Mouse (Mus musculus) midbrain, embryonic 12.5 days (tissue): ENCODE measurements around the gene Eif4e3. TPM values are rescaled to one million over a fixed set of nuclear protein-coding genes. Genes with fewer than 3 reads are reported as not detected.

Experiments
- ATAC-seq: fragments of 200-750 bp; cut with Nextera tagmentation; 2 replicates; pipeline ENCODE4 v1.8.0; 2017; ENCODE audit warnings: low read depth, moderate TSS enrichment, moderate library complexity; ENCODE audit not compliant: low FRiP score
- H3K27ac ChIP-seq: fragments of 300-500 bp; sonication (generic); replicated peaks from 2 replicates; pipeline ENCODE4 v1.5.1; 2016; ENCODE audit warnings: mild to moderate bottlenecking
- H3K27me3 ChIP-seq: fragments of 300-500 bp; sonication (generic); 2 replicates; pipeline ENCODE4 v1.6.1; 2016; ENCODE audit warnings: mild to moderate bottlenecking
- H3K36me3 ChIP-seq: fragments of 300-500 bp; sonication (generic); 2 replicates; pipeline ENCODE4 v1.6.1; 2016
- H3K4me1 ChIP-seq: fragments of 300-500 bp; sonication (generic); 2 replicates; pipeline ENCODE4 v1.6.1; 2016
- H3K4me2 ChIP-seq: fragments of 300-500 bp; sonication (generic); replicated peaks from 2 replicates; pipeline ENCODE4 v1.6.1; 2016; ENCODE audit warnings: mild to moderate bottlenecking, moderate library complexity
- H3K4me3 ChIP-seq: fragments of 300-500 bp; sonication (generic); 2 replicates; pipeline ENCODE4 v1.5.1; 2016; ENCODE audit warnings: mild to moderate bottlenecking
- H3K9ac ChIP-seq: fragments of 300-500 bp; sonication (generic); replicated peaks from 2 replicates; pipeline ENCODE4 v1.6.1; 2016; ENCODE audit warnings: mild to moderate bottlenecking, moderate library complexity
- H3K9me3 ChIP-seq: fragments of 300-500 bp; sonication (generic); 2 replicates; pipeline ENCODE4 v1.6.1; 2016; ENCODE audit warnings: mild to moderate bottlenecking
- WGBS: fragments of 180-500 bp; shearing (Covaris S2); methylation state at CpG from one replicate; pipeline ENCODE4 v1.1.7; 2016; 5-methylcytosine and 5-hydroxymethylcytosine counted together
- polyA plus RNA-seq: library from polyadenylated mRNA; unstranded; fragments of >200 nt; fragmentation: Nextera tagmentation; extraction: Ambion mirVana; gene quantifications from 2 replicates; pipeline ENCODE4 v1.2.1, GENCODE M21; 2016

Eif4e3 gene
- polyA plus RNA-seq, 1 experiment from 2014 or later: 12.5 TPM

- H3K4me2 ChIP-seq: no peak overlapping the region
- H3K9me3 ChIP-seq: no peaks in the 10 kb centered on the region
- H3K27me3 ChIP-seq: peaks cover 14% of the 10 kb centered on the region
- no peak overlapping the region for H3K27ac ChIP-seq
- no peak overlapping the region for H3K9ac ChIP-seq
- H3K36me3 ChIP-seq: no peaks in the 10 kb centered on the region
- peaks cover 22% of the 10 kb centered on the region for H3K4me1 ChIP-seq
- WGBS: 71% methylated on average over 8 of the region's 8 CpGs
- ATAC-seq: no peak
- no peak overlapping the region for H3K4me3 ChIP-seq
These were observed 46.6 kb downstream of the Eif4e3 start for GRCm38 (mm10) chr6:99619964-99620363.

DNA sequence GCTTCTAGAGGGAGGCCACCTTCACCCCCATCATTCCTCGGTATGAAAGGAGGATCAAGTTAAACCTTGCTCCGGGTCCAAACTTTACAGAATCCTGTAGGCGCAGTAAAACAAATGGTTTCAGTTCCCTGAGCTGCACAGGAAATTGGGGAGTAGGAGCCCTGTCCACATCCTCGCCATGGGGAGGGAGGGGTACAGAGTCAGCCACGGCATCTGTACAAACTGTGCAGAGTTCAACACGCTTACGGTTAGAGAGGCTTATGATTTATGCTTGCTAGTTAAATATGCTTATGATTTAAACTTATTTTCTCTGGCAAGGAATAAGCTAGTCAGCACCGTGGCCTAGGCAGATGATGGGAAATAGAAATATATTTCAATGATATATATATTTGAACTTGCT, 47.1 kb downstream of the Eif4e3 start:
- no peak for ATAC-seq
- H3K36me3 ChIP-seq: no peaks in the 10 kb centered on the region
- H3K27ac ChIP-seq: no peak overlapping the region
- no peak overlapping the region for H3K4me2 ChIP-seq
- no peaks in the 10 kb centered on the region for H3K9me3 ChIP-seq
- peaks cover 17% of the 10 kb centered on the region for H3K27me3 ChIP-seq
- H3K9ac ChIP-seq: no peak overlapping the region
- WGBS: 78% methylated on average over 8 of the region's 8 CpGs
- H3K4me3 ChIP-seq: no peak overlapping the region
- peaks cover 27% of the 10 kb centered on the region for H3K4me1 ChIP-seq

- no peak overlapping the region for H3K4me2 ChIP-seq
- H3K4me1 ChIP-seq: peaks cover 18% of the 10 kb centered on the region
- no peak overlapping the region for H3K9ac ChIP-seq
- WGBS: 57% methylated on average over 7 of the region's 7 CpGs
- no peak overlapping the region for H3K27ac ChIP-seq
- H3K27me3 ChIP-seq: peaks cover 32% of the 10 kb centered on the region
- ATAC-seq: no peak
- no peak overlapping the region for H3K4me3 ChIP-seq
- H3K36me3 ChIP-seq: no peaks in the 10 kb centered on the region
- H3K9me3 ChIP-seq: no peaks in the 10 kb centered on the region
These were observed 48.7 kb downstream of the Eif4e3 start for GRCm38 (mm10) chr6:99617867-99618266.

DNA sequence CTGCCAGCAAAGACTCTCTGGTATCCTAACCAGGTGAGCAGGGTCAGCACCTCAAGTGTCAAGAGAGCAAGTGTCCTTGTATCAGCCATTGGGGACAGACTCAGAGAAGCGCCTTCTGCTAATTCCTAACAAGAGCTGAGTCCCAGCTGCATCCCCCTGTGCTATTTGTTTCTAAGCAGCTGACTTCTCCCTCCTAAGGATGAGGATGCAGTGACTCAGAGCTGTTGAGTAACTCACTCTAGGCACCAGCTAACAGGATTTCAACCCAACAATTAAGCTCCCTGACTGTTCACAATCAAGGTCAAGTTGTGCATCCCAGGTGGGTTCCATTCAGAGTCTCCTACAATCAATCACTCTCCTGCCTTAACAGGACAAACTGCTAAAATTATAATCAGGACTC, 49.2 kb downstream of the Eif4e3 start:
- Histone ChIP-seq H3K27me3 (peaks cover 32% of the 10 kb centered on the region), H3K36me3 (no peaks in the 10 kb centered on the region), H3K4me1 (peaks cover 15% of the 10 kb centered on the region), H3K4me2 (no peak overlapping the region), H3K9me3 (no peaks in the 10 kb centered on the region), H3K27ac (no peak overlapping the region), H3K9ac (no peak overlapping the region), H3K4me3 (no peak overlapping the region)
- 48% methylated on average over 1 of the region's 1 CpGs for WGBS
- no peak for ATAC-seq

- WGBS: 11% methylated on average over 10 of the region's 10 CpGs
- Histone ChIP-seq H3K4me2 (no peak overlapping the region; the same call in 1 of the 2 replicates), H3K9ac (no peak overlapping the region), H3K9me3 (no peaks in the 10 kb centered on the region), H3K27me3 (peaks cover 38% of the 10 kb centered on the region), H3K27ac (no peak overlapping the region), H3K4me1 (peaks cover 20% of the 10 kb centered on the region), H3K36me3 (no peaks in the 10 kb centered on the region), H3K4me3 (no peak overlapping the region)
- peak; percentile 41; the same call in 1 of the 2 replicates for ATAC-seq
These were observed 51.3 kb downstream of the Eif4e3 start for GRCm38 (mm10) chr6:99615272-99615751.

DNA sequence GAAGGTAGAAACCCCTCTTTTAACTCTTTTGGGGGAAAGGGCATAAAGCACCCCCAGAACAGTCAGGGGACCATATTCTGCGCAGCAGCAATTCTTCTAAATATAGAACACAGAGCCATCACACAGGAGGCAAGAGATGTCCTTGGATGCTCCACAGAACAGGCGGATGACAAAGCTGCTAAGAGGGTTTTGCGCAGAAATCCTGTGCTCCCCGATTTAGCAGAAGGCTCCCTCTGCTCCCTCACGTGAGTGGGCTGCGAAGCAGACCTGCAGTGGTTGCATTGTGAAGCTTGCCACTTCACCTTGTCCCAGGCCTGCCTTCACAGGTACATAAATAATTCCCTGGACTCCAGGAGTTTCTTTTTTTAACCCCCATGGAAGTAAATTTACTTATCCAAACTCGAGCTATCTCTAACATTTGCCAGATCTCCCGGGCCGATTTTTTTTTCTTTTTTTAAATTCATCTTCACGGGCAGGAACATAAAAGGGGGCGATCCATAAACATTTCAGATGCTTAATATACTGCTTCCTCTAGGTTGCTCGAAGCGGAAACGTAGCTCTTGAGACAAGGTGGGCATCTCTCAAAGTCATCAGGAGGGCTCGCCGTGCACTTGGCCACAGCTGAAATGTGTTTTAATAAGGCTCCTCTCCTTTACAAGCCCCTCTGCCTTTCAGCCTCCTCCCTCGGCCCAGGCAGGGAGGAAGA, 51.9 kb downstream of the Eif4e3 start:
- H3K9ac ChIP-seq: no peak overlapping the region

GRCm38 (mm10) chr6:99611866-99612265, 54.7 kb downstream of the Eif4e3 start:
- WGBS: 68% methylated on average over 6 of the region's 6 CpGs
- no peak for ATAC-seq
- Histone ChIP-seq H3K4me1 (peaks cover 20% of the 10 kb centered on the region), H3K4me3 (no peak overlapping the region), H3K27me3 (peaks cover 39% of the 10 kb centered on the region), H3K27ac (no peak overlapping the region), H3K9ac (no peak overlapping the region), H3K9me3 (no peaks in the 10 kb centered on the region), H3K36me3 (no peaks in the 10 kb centered on the region), H3K4me2 (no peak overlapping the region)

More for the DNA sequence above, 51.9 kb downstream of the Eif4e3 start:
- no peak overlapping the region for H3K27ac ChIP-seq
- H3K36me3 ChIP-seq: no peaks in the 10 kb centered on the region
- ATAC-seq: no peak
- H3K27me3 ChIP-seq: peaks cover 42% of the 10 kb centered on the region
- peaks cover 20% of the 10 kb centered on the region for H3K4me1 ChIP-seq
- H3K4me3 ChIP-seq: no peak overlapping the region
- 62% methylated on average over 17 of the region's 17 CpGs for WGBS
- H3K4me2 ChIP-seq: no peak overlapping the region; the same call in 1 of the 2 replicates
- H3K9me3 ChIP-seq: no peaks in the 10 kb centered on the region

GRCm38 (mm10) chr6:99610454-99611427, 55.8 kb downstream of the Eif4e3 start:
- Histone ChIP-seq H3K9me3 (no peaks in the 10 kb centered on the region), H3K4me3 (no peak overlapping the region), H3K27me3 (peaks cover 33% of the 10 kb centered on the region), H3K4me1 (peaks cover 18% of the 10 kb centered on the region), H3K27ac (no peak overlapping the region), H3K36me3 (no peaks in the 10 kb centered on the region), H3K9ac (no peak overlapping the region), H3K4me2 (no peak overlapping the region)
- WGBS: 63% methylated on average over 14 of the region's 14 CpGs
- ATAC-seq: no peak

- no peak overlapping the region for H3K27ac ChIP-seq
- H3K27me3 ChIP-seq: peaks cover 13% of the 10 kb centered on the region
- no peaks in the 10 kb centered on the region for H3K36me3 ChIP-seq
- H3K4me2 ChIP-seq: no peak overlapping the region
- H3K9ac ChIP-seq: no peak overlapping the region
- H3K4me3 ChIP-seq: no peak overlapping the region
- WGBS: 56% methylated on average over 7 of the region's 7 CpGs
- no peak for ATAC-seq
- H3K9me3 ChIP-seq: no peaks in the 10 kb centered on the region
- peaks cover 5% of the 10 kb centered on the region; the same call in 1 of the 2 replicates for H3K4me1 ChIP-seq
These were observed 60.5 kb downstream of the Eif4e3 start for GRCm38 (mm10) chr6:99606079-99606478.

GRCm38 (mm10) chr6:99604758-99605157, 61.8 kb downstream of the Eif4e3 start:
- ATAC-seq: no peak
- H3K9ac ChIP-seq: no peak overlapping the region
- no peaks in the 10 kb centered on the region for H3K9me3 ChIP-seq
- no peak overlapping the region for H3K4me2 ChIP-seq
- H3K36me3 ChIP-seq: no peaks in the 10 kb centered on the region
- no peak overlapping the region for H3K27ac ChIP-seq
- no peak overlapping the region for H3K4me3 ChIP-seq
- H3K27me3 ChIP-seq: peaks cover 9% of the 10 kb centered on the region; the same call in 1 of the 2 replicates
- H3K4me1 ChIP-seq: peaks cover 1% of the 10 kb centered on the region
- 80% methylated on average over 2 of the region's 2 CpGs for WGBS

- Histone ChIP-seq H3K4me1 (peaks cover 11% of the 10 kb centered on the region), H3K27me3 (0 out of 2 replicates have a peak, but pooled peaks cover 4% of the 10 kb centered on the region), H3K27ac (no peak overlapping the region), H3K36me3 (no peaks in the 10 kb centered on the region), H3K9ac (no peak overlapping the region), H3K9me3 (no peaks in the 10 kb centered on the region), H3K4me3 (no peak overlapping the region), H3K4me2 (no peak overlapping the region)
- ATAC-seq: no peak
- 88% methylated on average over 7 of the region's 7 CpGs for WGBS
These were observed 64.1 kb downstream of the Eif4e3 start for GRCm38 (mm10) chr6:99602434-99602833.

DNA sequence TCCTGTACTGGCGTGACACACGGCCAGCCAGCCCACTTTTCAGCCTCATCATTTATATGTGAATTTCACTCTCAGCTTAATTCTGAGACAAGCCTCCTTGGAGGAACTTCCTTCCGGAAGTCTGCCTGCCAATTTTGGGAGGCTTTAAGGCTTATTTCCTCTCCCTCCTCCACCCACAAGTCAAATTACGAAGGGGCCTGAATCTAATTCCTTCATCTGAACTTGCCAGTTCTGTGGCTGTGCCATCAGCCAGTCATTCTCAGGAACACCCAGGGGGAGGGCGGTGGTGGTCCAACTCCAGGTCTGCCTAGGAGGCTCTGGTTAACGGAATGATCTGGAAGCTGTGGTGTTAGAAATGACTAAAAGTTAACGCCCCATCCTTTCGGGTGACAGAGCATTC, 65.7 kb downstream of the Eif4e3 start:
- Histone ChIP-seq H3K4me3 (no peak overlapping the region), H3K36me3 (no peaks in the 10 kb centered on the region), H3K4me2 (no peak overlapping the region), H3K27ac (no peak overlapping the region), H3K9ac (no peak overlapping the region), H3K9me3 (no peaks in the 10 kb centered on the region), H3K4me1 (peaks cover 11% of the 10 kb centered on the region), H3K27me3 (0 out of 2 replicates have a peak, but pooled peaks cover 4% of the 10 kb centered on the region)
- ATAC-seq: no peak
- WGBS: 82% methylated on average over 8 of the region's 8 CpGs
